In the genomic region with DNA sequence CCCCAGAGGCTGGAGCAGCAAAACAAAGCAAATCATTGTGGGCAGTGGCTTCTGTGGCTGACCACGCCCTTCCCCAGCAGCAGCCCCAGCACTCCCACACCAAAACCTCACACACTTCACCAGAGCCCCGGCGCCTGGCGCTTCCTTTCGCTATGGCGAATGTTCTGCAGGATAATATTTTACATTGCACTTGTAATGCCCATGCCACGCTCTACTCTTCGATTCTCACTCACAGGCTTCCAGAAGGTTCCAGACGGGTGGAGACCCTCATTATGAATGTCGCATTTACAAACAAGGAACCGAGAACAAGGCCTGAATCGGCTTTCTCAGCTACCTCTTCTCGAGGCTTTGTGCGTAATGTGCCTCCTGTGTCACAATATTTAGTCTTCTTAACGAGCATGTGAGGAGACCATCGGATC, we compare ENCODE assay signal across 18 mouse cellular contexts.
DNase-seq lines count a peak whose midpoint lies in the region; ATAC-seq and TF ChIP-seq lines count a peak whose summit lies in the region.
"Had no signal": no experiment of that assay in that cellular context is flagged by ENCODE, and none has a peak within 500 bp of the region (broad histone marks: within the 10 kb centered on the region; RNA-seq: fewer than 3 reads in every experiment).

No protein-coding gene starts in this region.

- no peaks in the 10 kb centered on the region for H3K9me3 ChIP-seq in forebrain, embryonic 16.5 days (ENCODE audit: control insufficient read depth, low read length)
- H3K9me3 ChIP-seq: heart, embryonic 15.5 days; limb, embryonic 13.5 days; neural tube, embryonic 12.5 days had no signal

- intact Hi-C loops in heart, postnatal 10 days (cut with DNase I) = no loop called here

- no peak for TF ChIP-seq CTCF in cerebellum, adult 2 months (IDR thresholded peaks at IDR 0.05; ENCODE audit: borderline replicate concordance, insufficient read depth, low read depth, low read length)

- 90% methylated on average over 16 of the region's 16 CpGs for WGBS in cerebellum, adult 2 months
- WGBS in forebrain, embryonic 16.5 days = 80% methylated on average over 16 of the region's 16 CpGs

- peak; percentile 83 to 89 for ATAC-seq in hematopoietic stem cell, adult 5-6 weeks (replicated peaks in 1 of 2; ENCODE audit: insufficient read depth in 1 of 2, low FRiP score in 2 of 2, low TSS enrichment in 1 of 2, low read depth in 1 of 2, poor library complexity in 2 of 2, severe bottlenecking in 2 of 2)
- ATAC-seq in forebrain, embryonic 16.5 days = no peak
- ATAC-seq: activated CD4-positive, CD25-positive, alpha-beta regulatory T cell, adult 4 months; forebrain, embryonic 14.5 days had no signal

- H3K4me1 ChIP-seq in cerebellum, adult 2 months (ENCODE audit: control insufficient read depth, insufficient read depth, low read length) = peaks cover 14% of the 10 kb centered on the region
- H3K4me1 ChIP-seq in forebrain, embryonic 16.5 days (replicated peaks; ENCODE audit: control insufficient read depth, insufficient read depth, low read length) = peaks cover 3% of the 10 kb centered on the region
- H3K4me1 ChIP-seq: limb, embryonic 13.5 days; neural tube, embryonic 12.5 days had no signal

- H3K4me2 ChIP-seq in forebrain, embryonic 16.5 days (ENCODE audit: low read length) = no peak overlapping the region
- H3K4me2 ChIP-seq: heart, embryonic 15.5 days; hindbrain, embryonic 14.5 days; limb, embryonic 13.5 days; midbrain, embryonic 11.5 days; neural tube, embryonic 12.5 days had no signal

- no peaks in the 10 kb centered on the region for H3K36me3 ChIP-seq in forebrain, embryonic 16.5 days (ENCODE audit: control insufficient read depth, insufficient read depth)
- H3K36me3 ChIP-seq: heart, embryonic 15.5 days; limb, embryonic 13.5 days; neural tube, embryonic 12.5 days had no signal

- peak; percentile 93 for DNase-seq in heart, adult 11 months
- no peak for DNase-seq in heart, postnatal 10 days
- DNase-seq in B cell, adult 2 months = peak; percentile 54 to 59
- DNase-seq in naive thymus-derived CD4-positive, alpha-beta T cell, adult 2 months (ENCODE audit: low read depth) = peak; percentile 10
- DNase-seq in cerebellum, adult 2 months = no peak
- DNase-seq in adipocyte (ENCODE audit: low spot score) = no peak
- DNase-seq: cerebellum, adult 18-20 months; gastrocnemius, postnatal 10 days; kidney, adult 18-20 months had no signal

- TF ChIP-seq POLR2A in cerebellum, adult 2 months (IDR thresholded peaks at IDR 0.05; ENCODE audit: borderline replicate concordance, insufficient read depth, low read length) = no peak

- no peak overlapping the region for H3K4me3 ChIP-seq in cerebellum, adult 2 months (replicated peaks; ENCODE audit: insufficient read depth, low read depth, low read length)
- no peak overlapping the region for H3K4me3 ChIP-seq in forebrain, embryonic 16.5 days (replicated peaks; ENCODE audit: low read length)
- H3K4me3 ChIP-seq: heart, embryonic 15.5 days; limb, embryonic 13.5 days; neural tube, embryonic 12.5 days had no signal

- H3K9ac ChIP-seq in forebrain, embryonic 16.5 days (replicated peaks; ENCODE audit: low read depth, low read length) = no peak overlapping the region
- H3K9ac ChIP-seq: heart, embryonic 15.5 days; hindbrain, embryonic 14.5 days; limb, embryonic 13.5 days; neural tube, embryonic 12.5 days had no signal

- no peaks in the 10 kb centered on the region for H3K27me3 ChIP-seq in cerebellum, adult 2 months (ENCODE audit: control insufficient read depth, insufficient read depth, low read length)
- no peaks in the 10 kb centered on the region for H3K27me3 ChIP-seq in forebrain, embryonic 16.5 days (replicated peaks; ENCODE audit: control insufficient read depth, insufficient read depth, low read length)
- H3K27me3 ChIP-seq: heart, embryonic 15.5 days; limb, embryonic 13.5 days; neural tube, embryonic 12.5 days had no signal

- H3K27ac ChIP-seq in cerebellum, adult 2 months (ENCODE audit: insufficient read depth, low read length) = no peak overlapping the region
- no peak overlapping the region for H3K27ac ChIP-seq in forebrain, embryonic 16.5 days (ENCODE audit: low read length)
- H3K27ac ChIP-seq: heart, embryonic 15.5 days; hindbrain, embryonic 14.5 days; limb, embryonic 13.5 days; neural tube, embryonic 12.5 days had no signal

Comparison
In these comparisons a context has a peak if more than half of its experiments do, and no peak if none do; other contexts are left out.
1. DNase-seq: peak in heart, adult 11 months (single experiment), B cell, adult 2 months (2 of 2) and naive thymus-derived CD4-positive, alpha-beta T cell, adult 2 months (single experiment); none in heart, postnatal 10 days (0 of 2), cerebellum, adult 2 months (0 of 2) and adipocyte (single experiment).